ENCODE assay signal across 8 mouse cellular contexts in genomic region chr11:55098189-55098915, GRCm38 (mm10). TPM values are rescaled to one million over a fixed set of nuclear protein-coding genes. Genes with fewer than 3 reads are reported as not detected.
DNase-seq lines count a peak whose midpoint lies in the region; ATAC-seq and TF ChIP-seq lines count a peak whose summit lies in the region.

No protein-coding gene starts in this region.

- peak overlapping the region; percentile 71 for H3K4me2 ChIP-seq in forebrain, embryonic 13.5 days
- H3K4me2 ChIP-seq in liver, embryonic 16.5 days (ENCODE audit: low read depth, low read length): peak overlapping the region; percentile 73

- peak overlapping the region; percentile 75 for H3K9ac ChIP-seq in forebrain, embryonic 13.5 days
- peak overlapping the region; percentile 59 for H3K9ac ChIP-seq in liver, embryonic 16.5 days (ENCODE audit: low read depth, low read length)

- no peaks in the 10 kb centered on the region for H3K36me3 ChIP-seq in C2C12 (ENCODE audit: control insufficient read depth, insufficient read depth)
- H3K36me3 ChIP-seq in forebrain, embryonic 13.5 days (ENCODE audit: poor library complexity, severe bottlenecking): no peaks in the 10 kb centered on the region
- no peaks in the 10 kb centered on the region for H3K36me3 ChIP-seq in liver, embryonic 16.5 days (ENCODE audit: control insufficient read depth, insufficient read depth)

- no peaks in the 10 kb centered on the region for H3K79me3 ChIP-seq in C2C12 (ENCODE audit: low read depth)

- peak overlapping the region; percentile 54 for H3ac ChIP-seq in C2C12 (ENCODE audit: control insufficient read depth, insufficient read length, low read depth)

- TF ChIP-seq CTCF in C2C12 (IDR thresholded peaks at IDR 0.05; ENCODE audit: control insufficient read depth, insufficient read depth, insufficient read length): no peak

- H3K4me1 ChIP-seq in forebrain, embryonic 13.5 days: peaks cover 13% of the 10 kb centered on the region
- H3K4me1 ChIP-seq in liver, embryonic 16.5 days (ENCODE audit: control insufficient read depth, low read depth, low read length): peaks cover 18% of the 10 kb centered on the region

- peak overlapping the region; percentile 36; the same call in 1 of the 2 replicates for H3K27ac ChIP-seq in forebrain, embryonic 13.5 days
- H3K27ac ChIP-seq in liver, embryonic 16.5 days (ENCODE audit: low read length): peak overlapping the region; percentile 50

- 13% methylated on average over 23 of the region's 24 CpGs for WGBS in forebrain, embryonic 13.5 days
- WGBS in liver, embryonic 16.5 days (ENCODE audit: insufficient replicate concordance): 14% methylated on average over 24 of the region's 24 CpGs

- no peak for DNase-seq in frontal cortex, adult 2 months (ENCODE audit: extremely low spot score in 1 of 2, low spot score in 1 of 2)
- no peak for DNase-seq in frontal cortex, postnatal 25 days (ENCODE audit: low spot score in 2 of 2)
- DNase-seq in layer of hippocampus, postnatal 36 days: no peak

- H3K9me3 ChIP-seq in forebrain, embryonic 13.5 days (replicated peaks): no peaks in the 10 kb centered on the region; the same call in 1 of the 2 replicates
- H3K9me3 ChIP-seq in liver, embryonic 16.5 days (replicated peaks; ENCODE audit: control insufficient read depth, low read length): no peaks in the 10 kb centered on the region

- peak; percentile 48; the same call in 1 of the 2 replicates for ATAC-seq in frontal cortex, adult (ENCODE audit: low TSS enrichment)
- ATAC-seq in forebrain, embryonic 13.5 days: peak; percentile 19; the same call in 1 of the 2 replicates
- peak; percentile 9 for ATAC-seq in liver, embryonic 16.5 days (ENCODE audit: low read depth)
- ATAC-seq in granulocyte monocyte progenitor cell, adult 5-6 weeks (replicated peaks; ENCODE audit: poor library complexity, severe bottlenecking): no peak

- no peaks in the 10 kb centered on the region for H3K27me3 ChIP-seq in C2C12 (ENCODE audit: control insufficient read depth, insufficient read depth, insufficient read length)
- no peaks in the 10 kb centered on the region for H3K27me3 ChIP-seq in forebrain, embryonic 13.5 days
- no peaks in the 10 kb centered on the region for H3K27me3 ChIP-seq in liver, embryonic 16.5 days (ENCODE audit: control insufficient read depth, insufficient read depth, low read depth, low read length)

- no peaks in the 10 kb centered on the region for H3K79me2 ChIP-seq in C2C12 (ENCODE audit: control insufficient read depth, insufficient read depth)

- no peak overlapping the region for H3K4me3 ChIP-seq in C2C12 (ENCODE audit: insufficient read depth, poor library complexity, severe bottlenecking)
- H3K4me3 ChIP-seq in forebrain, embryonic 13.5 days: peak overlapping the region; percentile 55
- H3K4me3 ChIP-seq in liver, embryonic 16.5 days (ENCODE audit: low read depth, low read length): peak overlapping the region; percentile 66

TF ChIP-seq in C2C12, 6 proteins besides CTCF, POLR2A, EP300 and RAD21:
- TF ChIP-seq CEBPB (IDR thresholded peaks at IDR 0.05; ENCODE audit: low read depth) (no peak), FOSL1 (IDR thresholded peaks at IDR 0.05; ENCODE audit: insufficient read depth, low read length, poor library complexity, severe bottlenecking) (no peak), MYOD1 (IDR thresholded peaks at IDR 0.05; ENCODE audit: control insufficient read depth, insufficient read length, low read depth) (no peak), MAX (IDR thresholded peaks at IDR 0.05) (no peak)

RNA-seq across cellular contexts. Expression of gene Gm2a, which starts 0.4 kb away (rescaled TPM):
- 41.3 and 45.6 TPM in 2 replicates for polyA plus RNA-seq in frontal cortex, adult 2 months (2012; rRNA removed)
- 2.9 TPM for polyA plus RNA-seq in C2C12 (2012; fragmentation: generic; extraction: Trizol)
- 11.5 and 12.5 TPM in 2 replicates for polyA plus RNA-seq in forebrain, embryonic 13.5 days (2015; fragmentation: Nextera tagmentation; extraction: Ambion mirVana)
- polyA plus RNA-seq in liver, embryonic 16.5 days (2015; fragmentation: Nextera tagmentation; extraction: Ambion mirVana): 27.4 and 32.6 TPM in 2 replicates
- 84.3 and 86.4 TPM in 2 replicates for total RNA-seq in granulocyte monocyte progenitor cell, adult 5-6 weeks (2014; fragmentation: Nextera tagmentation)
- total RNA-seq in granulocyte monocyte progenitor cell, adult 5-6 weeks (2017): 61.3 and 72.4 TPM in 2 replicates
- 10 to 100 TPM; 33.7 to 34.1 TPM for total RNA-seq in layer of hippocampus, postnatal 36 days (2021)

RNA-seq across cellular contexts. Expression of gene Ccdc69, which starts 20.4 kb away (rescaled TPM):
- 0.94 and 1.2 TPM in 2 replicates for polyA plus RNA-seq in frontal cortex, adult 2 months (2012; rRNA removed)
- polyA plus RNA-seq in C2C12 (2012; fragmentation: generic; extraction: Trizol): 0.04 TPM
- 0.23 and 0.43 TPM in 2 replicates for polyA plus RNA-seq in forebrain, embryonic 13.5 days (2015; fragmentation: Nextera tagmentation; extraction: Ambion mirVana)
- 1.3 TPM in 2 replicates for polyA plus RNA-seq in liver, embryonic 16.5 days (2015; fragmentation: Nextera tagmentation; extraction: Ambion mirVana)
- 16.8 and 18.9 TPM in 2 replicates for total RNA-seq in granulocyte monocyte progenitor cell, adult 5-6 weeks (2014; fragmentation: Nextera tagmentation)
- total RNA-seq in granulocyte monocyte progenitor cell, adult 5-6 weeks (2017): 21.1 and 22.7 TPM in 2 replicates
- total RNA-seq in layer of hippocampus, postnatal 36 days (2021): under 1 TPM in 1 of 2 experiments, not detected in 1; 0.35 TPM

RNA-seq across cellular contexts. Expression of gene Slc36a3, which starts 53.2 kb away (rescaled TPM):
- not detected in 2 replicates for polyA plus RNA-seq in frontal cortex, adult 2 months (2012; rRNA removed)
- polyA plus RNA-seq in C2C12 (2012; fragmentation: generic; extraction: Trizol): 0.01 TPM
- polyA plus RNA-seq in forebrain, embryonic 13.5 days (2015; fragmentation: Nextera tagmentation; extraction: Ambion mirVana): not detected in 2 replicates
- polyA plus RNA-seq in liver, embryonic 16.5 days (2015; fragmentation: Nextera tagmentation; extraction: Ambion mirVana): not detected in 2 replicates
- total RNA-seq in granulocyte monocyte progenitor cell, adult 5-6 weeks (2014; fragmentation: Nextera tagmentation): not detected in 2 replicates
- total RNA-seq in granulocyte monocyte progenitor cell, adult 5-6 weeks (2017): not detected in 2 replicates
- not detected for total RNA-seq in layer of hippocampus, postnatal 36 days (2021)
